Mouse (Mus musculus) heart, embryonic 16.5 days (tissue): Measurements from ENCODE around the gene Zfp93. TPM values are rescaled to one million over a fixed set of nuclear protein-coding genes. Genes with fewer than 3 reads are reported as not detected.
"Not testable (repeated sequence)": the region's sequence is repeated elsewhere in the genome, so short reads cannot be mapped to it uniquely, and the experiment has no call there.

ENCODE experiments used
- ATAC-seq: fragments of 200-750 bp; cut with Nextera tagmentation; replicated peaks from 2 replicates; pipeline ENCODE4 v1.8.0; 2017; ENCODE audit warnings: moderate number of reproducible peaks; ENCODE audit not compliant: insufficient read depth, low FRiP score; ENCODE audit errors: extremely low read depth
- H3K27ac ChIP-seq: fragments of 300-500 bp; sonication (generic); 2 replicates; pipeline ENCODE4 v1.5.1; 2014; ENCODE audit warnings: mild to moderate bottlenecking, low read length, control low read depth, moderate library complexity
- H3K27me3 ChIP-seq: fragments of 300-500 bp; sonication (generic); 2 replicates; pipeline ENCODE4 v1.6.1; 2014; ENCODE audit warnings: low read length, mixed read lengths; ENCODE audit not compliant: control insufficient read depth, insufficient read depth
- H3K36me3 ChIP-seq: fragments of 300-500 bp; sonication (generic); 2 replicates; pipeline ENCODE4 v1.6.1; 2014; ENCODE audit not compliant: control insufficient read depth, insufficient read depth
- H3K4me1 ChIP-seq: fragments of 300-500 bp; sonication (generic); 2 replicates; pipeline ENCODE4 v1.6.1; 2014; ENCODE audit warnings: low read length, mixed read lengths; ENCODE audit not compliant: control insufficient read depth, insufficient read depth
- H3K4me2 ChIP-seq: fragments of 300-500 bp; sonication (generic); 2 replicates; pipeline ENCODE4 v1.6.1; 2014; ENCODE audit warnings: low read depth, mild to moderate bottlenecking, control low read depth, low read length
- H3K4me3 ChIP-seq: fragments of 300-500 bp; sonication (generic); 2 replicates; pipeline ENCODE4 v1.5.1; 2014; ENCODE audit warnings: mild to moderate bottlenecking, control low read depth, low read length
- H3K9ac ChIP-seq: fragments of 300-500 bp; sonication (generic); 2 replicates; pipeline ENCODE4 v1.6.1; 2014; ENCODE audit warnings: low read length, control low read depth
- H3K9me3 ChIP-seq: fragments of 300-500 bp; sonication (generic); replicated peaks from 2 replicates; pipeline ENCODE4 v1.6.1; 2016; ENCODE audit warnings: low read length; ENCODE audit not compliant: control insufficient read depth
- WGBS: fragments of 180-500 bp; shearing (Covaris S2); extraction: QIAGEN DNeasy Blood & Tissue Kit; methylation state at CpG from one replicate; pipeline ENCODE4 v1.1.7; 2014; 5-methylcytosine and 5-hydroxymethylcytosine counted together
- polyA plus RNA-seq: library from polyadenylated mRNA; unstranded; fragments of >200 nt; fragmentation: Nextera tagmentation; extraction: Ambion mirVana; gene quantifications from 2 replicates; pipeline ENCODE4 v1.2.1, GENCODE M21; 2015

The Zfp93 gene
- polyA plus RNA-seq, 1 experiment from 2014 or later = 5.8 TPM

DNA sequence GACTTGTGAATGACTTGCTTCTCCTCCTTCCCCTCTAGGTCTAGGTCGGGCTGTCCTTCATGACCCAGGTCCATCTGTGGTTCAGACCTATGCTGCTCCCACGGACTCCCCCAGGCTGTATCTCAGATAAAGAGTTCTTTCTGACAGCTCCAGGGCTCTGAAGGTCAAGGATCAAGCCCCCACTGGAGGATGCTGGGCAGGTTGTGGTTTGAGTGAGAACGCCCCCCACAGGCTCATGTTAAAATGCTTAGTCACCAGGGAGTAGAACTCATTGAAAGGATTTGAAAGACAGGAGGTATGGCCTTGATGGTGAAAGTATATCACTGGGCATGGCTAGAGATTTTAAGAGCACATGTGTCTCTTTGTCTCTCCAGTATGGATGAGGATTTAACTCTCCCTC lies 964 bp upstream of the Zfp93 start:
- peaks cover 8% of the 10 kb centered on the region for H3K36me3 ChIP-seq
- no peaks in the 10 kb centered on the region for H3K27me3 ChIP-seq
- H3K4me3 ChIP-seq = no peak overlapping the region
- no peak for ATAC-seq
- no peak overlapping the region; the same call in 1 of the 2 replicates for H3K4me2 ChIP-seq
- 66% methylated on average over 3 of the region's 3 CpGs for WGBS
- no peak overlapping the region for H3K9ac ChIP-seq
- H3K4me1 ChIP-seq = no peaks in the 10 kb centered on the region
- no peaks in the 10 kb centered on the region for H3K9me3 ChIP-seq
- H3K27ac ChIP-seq = no peak overlapping the region

GRCm38 (mm10) chr7:24269667-24270287 lies 443 bp upstream of the Zfp93 start:
- Histone ChIP-seq H3K27ac (no peak overlapping the region), H3K9me3 (no peaks in the 10 kb centered on the region), H3K4me3 (peak overlapping the region; percentile 84), H3K27me3 (no peaks in the 10 kb centered on the region), H3K4me1 (no peaks in the 10 kb centered on the region), H3K9ac (peak overlapping the region; percentile 88), H3K36me3 (peaks cover 13% of the 10 kb centered on the region), H3K4me2 (peak overlapping the region; percentile 92)
- WGBS = 32% methylated on average over 7 of the region's 7 CpGs
- ATAC-seq = peak; percentile 23; the same call in 1 of the 2 replicates

DNA sequence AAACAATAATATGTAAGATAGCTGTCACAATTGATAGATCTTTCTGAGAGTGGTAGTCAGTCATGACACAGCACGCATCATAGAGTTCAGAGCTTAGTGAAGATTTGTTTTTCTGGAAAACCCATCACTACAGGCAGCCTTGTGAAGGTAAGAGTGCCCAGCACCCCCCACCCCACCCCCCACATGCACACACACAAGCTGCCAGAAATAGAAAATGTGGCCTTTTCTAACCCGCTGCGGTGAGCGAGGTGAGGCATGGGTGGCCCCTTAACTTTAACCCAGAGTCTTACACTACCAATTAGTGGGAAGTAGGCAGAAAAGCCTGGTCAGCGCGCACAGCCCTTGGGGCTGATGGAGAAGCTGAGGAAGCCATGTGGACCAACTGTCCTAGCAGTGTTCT lies 971 bp downstream of the Zfp93 start:
- no peak for ATAC-seq
- Histone ChIP-seq H3K4me3 (no peak overlapping the region), H3K27ac (no peak overlapping the region), H3K9ac (no peak overlapping the region), H3K36me3 (peaks cover 20% of the 10 kb centered on the region), H3K9me3 (no peaks in the 10 kb centered on the region), H3K27me3 (no peaks in the 10 kb centered on the region), H3K4me1 (no peaks in the 10 kb centered on the region), H3K4me2 (no peak overlapping the region)
- WGBS = 93% methylated on average over 6 of the region's 6 CpGs

- WGBS = 89% methylated on average over 4 of the region's 4 CpGs
- Histone ChIP-seq H3K9me3 (no peaks in the 10 kb centered on the region), H3K4me2 (no peak overlapping the region), H3K36me3 (peaks cover 23% of the 10 kb centered on the region), H3K27me3 (no peaks in the 10 kb centered on the region), H3K4me1 (no peaks in the 10 kb centered on the region), H3K9ac (no peak overlapping the region), H3K27ac (no peak overlapping the region), H3K4me3 (no peak overlapping the region)
- no peak for ATAC-seq
Observed at GRCm38 (mm10) chr7:24274456-24274855, 4.2 kb downstream of the Zfp93 start.

DNA sequence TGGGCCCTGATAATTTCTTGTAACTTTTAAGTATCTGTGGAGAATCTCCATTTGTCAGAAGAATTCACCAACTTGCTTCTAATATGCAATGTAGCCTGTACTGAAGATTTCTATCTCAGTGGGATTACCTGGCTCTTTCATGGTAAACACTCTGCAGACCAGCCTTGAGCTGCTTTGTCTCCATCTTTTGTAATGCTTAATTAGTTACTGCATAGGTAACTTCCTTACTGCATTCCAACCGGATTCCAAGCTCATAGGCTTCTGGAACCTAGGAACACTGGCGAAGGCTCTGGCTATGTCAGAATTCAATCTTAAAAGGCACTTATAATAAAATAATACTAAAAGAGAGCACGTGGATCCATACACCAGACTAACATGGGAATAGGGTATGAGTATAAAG lies 8.6 kb downstream of the Zfp93 start:
- not testable (repeated sequence) for H3K9me3 ChIP-seq, H3K27ac ChIP-seq, H3K4me3 ChIP-seq, H3K4me2 ChIP-seq, H3K27me3 ChIP-seq, ATAC-seq, H3K9ac ChIP-seq, H3K4me1 ChIP-seq
- WGBS = 84% methylated on average over 3 of the region's 3 CpGs
- peaks cover 20% of the 10 kb centered on the region for H3K36me3 ChIP-seq

- Histone ChIP-seq H3K9me3 (no peaks in the 10 kb centered on the region), H3K27ac (no peak overlapping the region), H3K4me1 (no peaks in the 10 kb centered on the region), H3K27me3 (no peaks in the 10 kb centered on the region), H3K36me3 (peaks cover 5% of the 10 kb centered on the region; the same call in 1 of the 2 replicates), H3K4me3 (no peak overlapping the region), H3K9ac (no peak overlapping the region), H3K4me2 (no peak overlapping the region)
- 54% methylated on average over 10 of the region's 10 CpGs for WGBS
- ATAC-seq = no peak
Observed at GRCm38 (mm10) chr7:24280031-24280857, 10.0 kb downstream of the Zfp93 start.

DNA sequence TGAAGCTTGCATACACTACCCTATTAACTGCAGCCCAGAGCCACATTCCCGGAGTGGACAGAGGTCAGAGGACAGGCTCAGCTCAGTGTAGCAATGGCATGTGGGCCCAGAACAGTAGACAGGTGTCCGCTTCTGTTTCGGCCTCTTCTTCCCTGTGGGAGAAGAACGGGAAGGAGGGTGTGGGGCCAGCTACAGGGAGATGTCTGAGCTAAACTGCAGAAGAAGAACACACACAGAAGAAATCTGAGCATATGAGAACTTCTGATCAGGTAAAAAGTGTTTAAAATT lies 10.6 kb downstream of the Zfp93 start:
- H3K4me1 ChIP-seq = no peaks in the 10 kb centered on the region
- 46% methylated on average over 4 of the region's 4 CpGs for WGBS
- no peak overlapping the region for H3K4me2 ChIP-seq
- H3K27me3 ChIP-seq = no peaks in the 10 kb centered on the region
- ATAC-seq = no peak
- H3K36me3 ChIP-seq = peaks cover 3% of the 10 kb centered on the region; the same call in 1 of the 2 replicates
- H3K9ac ChIP-seq = no peak overlapping the region
- no peak overlapping the region for H3K27ac ChIP-seq
- H3K4me3 ChIP-seq = no peak overlapping the region
- H3K9me3 ChIP-seq = no peaks in the 10 kb centered on the region

GRCm38 (mm10) chr7:24286090-24286489 lies 15.9 kb downstream of the Zfp93 start:
- WGBS = 51% methylated on average over 4 of the region's 4 CpGs
- no peak overlapping the region for H3K4me2 ChIP-seq
- H3K27me3 ChIP-seq = no peaks in the 10 kb centered on the region
- no peak overlapping the region for H3K27ac ChIP-seq
- peaks cover 14% of the 10 kb centered on the region for H3K36me3 ChIP-seq
- H3K9ac ChIP-seq = no peak overlapping the region
- H3K4me3 ChIP-seq = no peak overlapping the region
- ATAC-seq = no peak
- no peaks in the 10 kb centered on the region for H3K4me1 ChIP-seq
- no peaks in the 10 kb centered on the region for H3K9me3 ChIP-seq

- Histone ChIP-seq H3K27ac (no peak overlapping the region), H3K9ac (no peak overlapping the region), H3K4me2 (no peak overlapping the region), H3K4me1 (no peaks in the 10 kb centered on the region), H3K9me3 (no peaks in the 10 kb centered on the region), H3K36me3 (peaks cover 22% of the 10 kb centered on the region), H3K4me3 (no peak overlapping the region), H3K27me3 (no peaks in the 10 kb centered on the region)
- no peak for ATAC-seq
- WGBS = 78% methylated on average over 4 of the region's 4 CpGs
Observed at GRCm38 (mm10) chr7:24286916-24287315, 16.7 kb downstream of the Zfp93 start.
